Mouse (Mus musculus) kidney, adult 2 months (tissue): ENCODE data around the gene Fam20c.

Experiments used
- CTCF ChIP-seq: fragments of 200-500 bp; conservative IDR thresholded peaks from 2 replicates; pipeline ENCODE4 v1.5.1; 2011; ENCODE audit warnings: low read depth, mild to moderate bottlenecking, control low read depth, low read length, moderate library complexity, mixed read lengths; ENCODE audit not compliant: insufficient read depth, insufficient read length
- POLR2A ChIP-seq: fragments of 200-500 bp; IDR thresholded peaks from one replicate; pipeline ENCODE4 v1.6.1; 2011; ENCODE audit warnings: low read depth, low read length, control low read depth

GRCm38 (mm10) chr5:138755121-138755452 lies 773 bp downstream of the Fam20c start:
- TF ChIP-seq CTCF (no peak), POLR2A (no peak)
